Mouse (Mus musculus): ENCODE measurements at regions not wholly inside any gene's neighbourhood (a gene's known extent, or its start where the extent isn't known, plus 50 kb on each side); places are given as distances from the start of the nearest gene placed in this dataset.
A peak's percentile ranks its signal among the peaks of the same experiment; 100 is the strongest.

GRCm38 (mm10) chr9:31578506-31579173, 114.4 kb upstream of the Tmem45b start:
- no peak for DNase-seq

- DNase-seq, result peak; percentile 32
Observed at GRCm38 (mm10) chr9:31577066-31577465, 112.8 kb upstream of the Tmem45b start.

GRCm38 (mm10) chr9:31567029-31567428, 102.8 kb upstream of the Tmem45b start:
- DNase-seq, result no peak

- DNase-seq, result no peak
Observed at GRCm38 (mm10) chr9:31566257-31567007, 102.2 kb upstream of the Tmem45b start.

GRCm38 (mm10) chr9:31564996-31565773, 100.9 kb upstream of the Tmem45b start:
- DNase-seq, result no peak

- DNase-seq, result no peak
Observed at GRCm38 (mm10) chr9:31563541-31563940, 99.3 kb upstream of the Tmem45b start.

- no peak for DNase-seq
Observed at GRCm38 (mm10) chr9:31560226-31560556, 95.9 kb upstream of the Tmem45b start.

- DNase-seq, result peak; percentile 86
Observed at GRCm38 (mm10) chr9:31559506-31560225, 95.4 kb upstream of the Tmem45b start.

- no peak for DNase-seq
Observed at GRCm38 (mm10) chr9:31543691-31544052, 79.4 kb upstream of the Tmem45b start.

- DNase-seq, result peak; percentile 89
Observed at GRCm38 (mm10) chr9:31542909-31543690, 78.8 kb upstream of the Tmem45b start.

- DNase-seq, result no peak
Observed at GRCm38 (mm10) chr9:31541615-31542191, 77.4 kb upstream of the Tmem45b start.

GRCm38 (mm10) chr9:31538458-31539210, 74.4 kb upstream of the Tmem45b start:
- no peak for DNase-seq

GRCm38 (mm10) chr9:31529021-31529420, 64.8 kb upstream of the Tmem45b start:
- no peak for DNase-seq

- no peak for DNase-seq
Observed at GRCm38 (mm10) chr9:31527216-31527615, 63.0 kb upstream of the Tmem45b start.
